Mouse (Mus musculus) testis, postnatal 10 days (tissue): ENCODE data around the gene Lrrc75a.

Experiments
- DNase-seq: peaks from one replicate; pipeline ENCODE4 v3.0.0; 2021; ENCODE audit warnings: low spot score

The Lrrc75a gene

DNA sequence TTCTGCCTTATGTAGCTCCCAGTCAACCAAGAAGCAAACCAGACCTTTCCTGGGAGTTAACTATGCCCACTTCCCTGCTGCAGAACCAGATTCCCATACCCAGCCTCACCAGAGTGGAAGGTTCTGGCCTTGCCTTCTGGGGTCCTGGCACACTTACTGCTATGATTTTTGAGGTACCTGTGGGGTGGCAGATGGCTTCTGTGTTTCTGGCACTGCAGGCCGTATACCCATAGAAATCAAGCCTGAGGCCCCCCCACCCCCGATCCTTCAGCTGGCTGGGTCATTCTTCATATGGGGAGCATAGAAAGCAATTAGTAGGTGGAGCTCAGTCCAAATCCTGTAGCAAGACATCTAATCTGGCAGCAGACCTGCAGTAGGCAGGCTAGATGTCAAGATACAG lies 57.3 kb downstream of the Lrrc75a start:
- no peak for DNase-seq

DNA sequence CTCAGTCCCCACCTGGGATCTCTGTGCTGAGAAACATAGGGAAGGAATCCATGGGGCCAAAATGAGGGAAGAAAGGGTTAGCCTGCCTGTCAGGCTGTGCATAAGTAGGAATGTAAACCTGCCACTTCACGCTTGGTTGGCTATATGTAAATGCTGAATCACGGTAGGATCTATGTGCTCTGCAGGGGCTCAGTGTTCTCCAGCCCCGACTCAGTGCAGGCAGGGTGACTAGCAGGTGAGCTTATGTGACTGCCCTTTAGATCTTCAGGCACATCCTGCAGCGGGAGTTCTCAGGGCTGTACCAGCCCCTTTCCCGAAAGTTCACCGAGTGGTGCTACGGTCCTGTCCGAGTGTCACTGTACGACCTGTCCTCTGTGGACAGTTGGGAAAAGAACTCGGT lies 58.9 kb downstream of the Lrrc75a start:
- no peak for DNase-seq

DNA sequence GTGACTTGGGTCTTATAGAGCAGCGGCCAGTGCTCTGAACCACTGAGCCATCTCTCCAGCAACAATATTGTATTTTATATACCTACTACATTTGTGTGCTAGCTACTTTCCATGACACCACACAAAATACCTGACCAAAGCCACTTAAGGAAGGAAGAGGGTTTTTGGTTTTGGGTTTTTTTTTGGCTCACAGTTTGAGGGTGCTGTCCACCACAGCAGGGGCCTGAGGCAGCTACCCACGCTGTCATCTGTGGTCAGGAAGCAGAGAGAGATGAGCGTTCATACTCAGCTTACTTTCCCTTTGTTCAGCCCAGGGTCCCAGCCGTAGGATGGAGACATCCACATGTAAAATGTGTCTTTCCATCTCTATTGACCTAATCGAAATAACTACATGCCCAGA lies 61.3 kb downstream of the Lrrc75a start:
- DNase-seq, result no peak

DNA sequence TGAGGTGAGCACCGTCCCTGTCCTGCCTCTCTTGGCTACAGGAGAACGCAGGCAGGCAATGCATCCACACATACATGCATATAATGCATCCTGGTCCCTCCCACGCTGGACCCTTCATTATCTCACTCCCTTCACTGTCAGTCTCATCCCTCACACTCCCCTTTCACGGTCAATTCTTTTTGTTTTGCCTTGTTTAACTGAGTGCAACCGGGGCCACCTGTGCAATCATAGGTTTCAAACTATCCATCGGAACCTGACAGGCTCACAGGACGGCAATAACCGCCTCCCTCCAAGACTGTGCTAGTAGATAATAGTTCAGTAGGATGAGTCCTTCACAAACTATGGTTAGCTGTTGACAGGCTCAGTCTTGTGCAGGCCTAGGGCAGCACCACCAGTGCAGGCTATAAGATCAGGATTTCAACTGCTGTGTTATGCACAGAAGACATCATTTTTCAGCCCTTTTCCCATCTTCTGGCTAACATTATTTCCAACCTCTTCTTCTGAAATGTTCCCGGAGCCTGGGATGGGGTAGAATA lies 63.6 kb downstream of the Lrrc75a start:
- DNase-seq, result no peak

DNA sequence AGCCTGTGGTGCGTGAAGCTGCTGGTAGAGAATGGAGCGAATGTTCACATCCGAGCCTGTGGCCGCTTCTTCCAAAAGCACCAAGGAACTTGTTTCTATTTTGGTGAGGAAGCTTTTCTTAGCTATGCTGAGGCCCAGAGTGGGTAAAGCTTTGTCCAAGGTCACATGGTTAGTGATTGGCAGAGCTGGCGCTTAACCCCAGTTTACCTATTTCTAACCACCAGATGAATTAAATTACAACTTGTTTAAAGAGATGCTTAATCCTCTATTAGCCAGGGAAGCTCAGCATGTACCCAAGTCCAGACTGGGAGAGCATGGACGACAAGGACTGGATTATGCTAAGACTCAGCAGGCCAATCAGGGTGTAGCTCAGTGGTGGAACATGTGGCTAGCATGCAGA lies 65.3 kb downstream of the Lrrc75a start:
- DNase-seq, result no peak

DNA sequence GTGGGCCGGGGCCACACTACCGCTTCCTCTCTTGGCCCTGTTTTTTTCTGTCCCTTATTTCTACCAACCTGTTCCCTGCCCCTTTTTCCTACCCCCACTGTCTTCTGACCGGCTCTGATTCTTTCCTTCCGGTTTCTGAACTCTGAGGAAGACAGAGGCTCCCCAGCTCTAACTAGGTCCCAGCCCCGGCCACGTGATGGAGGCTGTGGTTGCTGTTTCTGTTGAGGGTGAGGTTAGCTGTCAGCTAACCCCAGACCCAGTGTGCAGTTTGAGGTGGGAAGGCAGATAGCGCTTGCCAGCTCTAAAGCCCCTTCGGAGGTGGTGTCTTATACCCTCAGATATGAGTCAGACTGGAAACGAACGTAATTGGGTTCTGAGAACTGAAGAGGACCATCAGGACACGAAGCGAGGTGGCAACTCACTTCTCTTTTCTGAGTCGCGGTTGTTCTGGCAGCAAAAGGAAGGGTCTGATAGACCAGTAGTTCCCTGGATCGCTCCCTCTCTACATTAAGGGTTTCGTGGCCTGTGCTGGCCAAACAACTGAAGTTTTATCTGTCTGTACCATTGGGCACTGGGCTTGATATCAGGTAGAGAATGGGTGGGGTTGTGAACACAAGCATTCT lies 71.7 kb downstream of the Lrrc75a start:
- DNase-seq, result no peak

DNA sequence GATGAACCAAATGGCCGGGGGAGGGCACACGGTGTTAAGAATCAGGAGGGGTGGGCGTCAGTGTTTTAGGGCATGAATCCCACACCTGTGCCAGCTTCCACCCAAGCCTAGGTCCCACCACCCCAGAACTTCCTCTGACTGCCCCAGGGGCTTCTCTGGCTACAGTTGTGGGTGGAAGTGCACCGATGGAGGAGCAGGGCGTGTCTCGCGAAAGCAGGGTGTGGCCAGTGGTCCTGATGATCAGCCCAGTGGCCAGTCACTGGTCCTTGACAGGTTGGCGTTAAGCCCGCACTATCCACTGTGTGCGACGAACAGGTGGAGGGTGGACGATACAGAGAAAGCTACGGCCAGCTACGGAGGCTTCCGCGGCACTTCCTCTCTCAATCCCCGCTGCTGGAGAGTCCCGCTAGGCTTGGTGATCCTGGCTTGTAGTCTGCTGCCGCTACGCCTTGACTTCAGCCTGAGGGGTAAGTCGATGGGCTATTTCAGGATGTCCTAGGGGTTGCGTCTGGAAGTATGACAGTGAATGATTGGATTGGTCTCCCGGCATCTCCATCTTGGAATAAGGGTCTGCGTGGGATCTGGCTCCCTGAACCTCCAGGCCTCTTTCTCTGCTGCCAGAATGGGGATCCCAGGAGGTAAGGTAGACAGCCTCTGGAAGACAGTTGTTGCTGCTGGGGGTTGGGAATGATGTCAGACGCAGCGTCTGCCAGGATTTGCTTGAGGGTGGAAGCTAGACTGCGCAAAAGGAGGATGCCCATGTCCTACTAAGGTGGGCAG lies 72.5 kb downstream of the Lrrc75a start:
- peak; percentile 59 for DNase-seq

DNA sequence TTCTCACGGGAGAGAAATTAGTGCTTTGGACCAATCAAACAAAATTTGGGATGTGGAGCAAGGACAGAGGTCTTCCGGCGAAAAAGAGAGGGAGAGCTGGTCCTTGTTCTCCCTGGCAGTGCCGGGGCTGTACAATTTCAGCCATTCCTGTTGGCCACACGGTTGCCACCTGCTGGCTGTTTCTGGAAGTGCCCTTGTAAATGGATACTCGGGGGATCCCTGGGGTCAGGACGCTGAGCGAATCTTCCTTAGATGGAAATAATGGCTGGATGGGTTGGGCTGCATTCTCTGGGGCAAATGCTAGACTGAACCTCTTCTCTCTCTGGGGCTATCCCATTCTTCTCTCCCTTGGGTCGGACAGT lies 73.0 kb downstream of the Lrrc75a start:
- peak; percentile 90 for DNase-seq

DNA sequence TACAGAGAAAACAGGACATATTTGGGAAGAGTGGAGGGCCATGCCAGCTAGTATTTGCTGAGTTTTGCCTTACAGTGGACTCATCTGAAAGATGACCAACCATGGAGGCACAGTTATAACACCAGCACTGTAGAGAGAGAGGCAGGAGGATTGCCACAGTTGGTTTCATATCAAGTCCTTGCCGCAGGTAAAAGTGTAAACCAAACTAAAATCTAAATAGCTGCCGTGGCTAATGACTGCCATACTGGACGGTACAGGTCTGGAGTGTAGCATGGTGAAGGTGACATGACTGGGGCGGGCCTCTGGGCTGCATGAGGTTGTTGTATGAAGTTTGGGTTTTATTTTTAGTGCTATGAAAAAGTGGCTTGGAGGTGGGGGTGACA lies 73.6 kb downstream of the Lrrc75a start:
- no peak for DNase-seq

DNA sequence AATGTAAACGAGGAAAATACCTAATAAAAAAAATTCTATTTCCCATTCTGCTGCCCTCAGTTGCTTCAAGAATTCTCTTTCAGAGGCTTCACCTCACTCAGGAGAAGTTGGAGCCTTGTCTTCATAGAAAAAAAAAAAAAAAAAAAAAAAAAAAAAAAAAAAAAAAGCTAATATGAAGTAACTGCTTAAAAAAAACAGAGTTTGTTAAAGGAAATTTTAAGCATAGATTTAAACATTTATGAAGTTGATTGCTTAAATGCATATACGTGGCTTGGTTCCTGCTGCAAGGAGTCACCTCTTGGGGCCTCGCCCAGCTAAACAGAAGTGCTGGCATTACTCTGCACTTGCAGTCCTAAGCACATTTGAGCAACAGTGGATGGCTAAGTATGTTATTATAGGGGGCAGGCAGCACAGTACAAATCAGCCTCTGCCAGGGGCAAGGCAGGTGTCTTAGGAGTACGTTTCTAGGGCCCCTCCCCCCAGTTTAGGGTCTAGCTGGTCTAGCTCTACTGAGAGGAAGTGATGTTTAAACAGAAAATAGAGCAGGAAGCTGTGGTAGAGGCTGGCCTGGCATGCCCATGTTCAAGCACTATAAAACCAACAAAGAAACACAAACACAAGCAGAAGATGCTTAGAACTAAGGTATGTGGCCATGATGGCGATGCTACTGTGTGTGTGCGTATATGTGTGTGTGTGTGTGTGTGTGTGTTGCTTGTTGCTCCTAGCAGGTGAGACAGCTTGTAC lies 74.2 kb downstream of the Lrrc75a start, which contains the start of gene Trpv2:
TSS of gene Trpv2 (plus strand) at position 528 of the 744 bp plus-strand sequence.
- no peak for DNase-seq

DNA sequence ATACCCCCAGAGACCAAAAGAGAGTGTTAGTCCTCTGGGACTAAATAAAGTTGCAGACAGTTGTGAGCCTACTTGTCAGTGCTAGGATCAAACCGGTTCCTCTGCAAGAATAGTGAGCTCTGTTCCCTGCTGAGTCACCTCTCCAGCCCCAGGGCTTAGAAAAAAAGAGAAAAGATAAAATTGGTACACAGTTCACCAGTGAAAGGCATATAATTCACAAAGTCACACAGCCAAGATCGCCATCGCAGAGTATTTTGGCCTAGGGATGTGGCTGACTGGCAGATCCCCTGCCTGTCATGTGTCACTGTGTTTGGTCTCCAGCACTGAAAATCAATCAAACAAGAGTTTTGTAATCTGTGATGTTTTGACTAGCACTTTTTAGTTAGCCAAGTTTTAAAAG lies 80.0 kb downstream of the Lrrc75a start:
- no peak for DNase-seq

DNA sequence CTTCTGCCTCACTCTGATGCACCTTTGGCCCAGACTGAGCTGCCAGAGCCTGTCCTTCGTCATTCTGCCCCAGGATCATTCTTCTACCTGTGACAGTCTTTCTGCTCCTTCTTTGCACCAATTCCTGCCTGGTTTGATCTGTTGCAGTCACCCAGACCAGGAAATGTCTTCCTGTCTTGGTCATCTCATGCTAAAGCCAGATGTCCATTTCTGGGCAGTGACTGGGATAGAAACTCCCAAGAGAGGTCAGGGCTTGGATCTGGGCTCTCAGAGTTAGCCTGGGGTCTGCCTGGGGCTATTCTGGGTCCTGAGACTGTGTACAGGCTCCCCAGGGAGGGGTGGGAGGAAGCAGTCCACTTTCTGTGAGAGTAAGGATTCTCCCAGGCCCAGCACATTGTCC lies 82.1 kb downstream of the Lrrc75a start:
- DNase-seq, result no peak

DNA sequence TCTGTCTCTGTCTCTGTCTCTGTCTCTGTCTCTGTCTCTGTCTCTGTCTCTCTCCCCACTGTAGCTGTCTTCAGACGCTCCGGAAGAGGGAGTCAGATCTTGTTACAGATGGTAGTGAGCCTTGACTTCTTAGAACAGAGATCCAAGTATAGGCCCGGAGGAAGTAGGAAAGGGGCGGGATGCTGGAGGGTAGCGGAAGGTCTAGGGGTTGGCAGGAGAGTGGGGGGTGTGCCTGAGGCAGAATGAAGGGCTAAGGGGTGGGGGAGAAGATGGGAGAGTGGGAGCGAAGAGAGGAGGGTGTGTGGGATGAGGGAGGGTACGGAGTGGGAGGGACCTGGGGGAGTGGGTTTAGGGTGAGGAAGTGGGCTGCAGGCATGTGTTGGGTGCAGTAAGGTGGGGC lies 82.6 kb downstream of the Lrrc75a start:
- DNase-seq, result no peak

DNA sequence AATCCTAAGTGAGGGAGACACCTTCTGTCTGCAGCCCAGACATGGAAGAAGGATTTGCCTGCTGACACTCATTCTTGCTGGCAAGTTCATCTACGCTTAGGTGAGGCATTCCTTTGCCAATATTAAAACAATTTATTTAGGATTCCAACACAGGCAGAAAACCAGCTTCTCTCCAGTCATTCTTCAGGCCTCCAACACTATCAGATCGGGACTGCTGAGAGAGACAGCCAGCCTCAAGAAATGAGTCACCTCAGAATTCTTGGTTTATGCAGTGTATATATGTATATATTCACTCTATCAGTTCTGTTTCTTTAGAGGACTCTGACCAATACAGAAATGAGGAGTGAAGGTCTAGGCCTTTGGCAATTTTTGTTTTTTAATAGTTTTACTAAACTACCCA lies 84.7 kb downstream of the Lrrc75a start:
- DNase-seq, result no peak

DNA sequence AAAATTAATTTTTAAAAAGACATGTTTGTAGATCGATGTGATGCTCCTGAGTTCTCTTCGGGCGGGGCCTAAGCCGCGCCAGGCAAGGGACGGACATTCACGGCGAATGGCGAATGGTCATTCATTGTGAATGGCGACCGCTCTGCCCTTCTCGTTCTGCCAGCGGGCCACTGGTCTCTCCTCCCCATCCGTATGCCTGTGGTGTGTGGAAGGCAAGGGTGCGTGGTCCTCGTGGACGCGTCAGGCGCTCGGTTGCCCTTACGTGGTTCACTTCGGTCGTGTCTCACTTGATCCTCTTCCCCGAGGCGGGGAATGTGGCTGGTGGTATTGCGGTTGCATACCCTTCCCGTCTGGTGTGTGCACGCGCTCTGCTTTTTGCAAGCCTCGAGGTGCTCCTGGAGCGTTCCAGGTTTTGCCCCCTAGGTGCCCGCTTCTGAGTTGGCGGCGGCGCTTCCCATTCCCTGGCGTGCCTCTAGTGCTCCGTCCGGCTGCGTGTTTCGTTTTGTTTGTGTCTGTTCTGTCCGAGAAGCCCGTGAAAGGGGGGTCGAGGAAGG lies 87.8 kb downstream of the Lrrc75a start:
- DNase-seq, result peak; percentile 54

DNA sequence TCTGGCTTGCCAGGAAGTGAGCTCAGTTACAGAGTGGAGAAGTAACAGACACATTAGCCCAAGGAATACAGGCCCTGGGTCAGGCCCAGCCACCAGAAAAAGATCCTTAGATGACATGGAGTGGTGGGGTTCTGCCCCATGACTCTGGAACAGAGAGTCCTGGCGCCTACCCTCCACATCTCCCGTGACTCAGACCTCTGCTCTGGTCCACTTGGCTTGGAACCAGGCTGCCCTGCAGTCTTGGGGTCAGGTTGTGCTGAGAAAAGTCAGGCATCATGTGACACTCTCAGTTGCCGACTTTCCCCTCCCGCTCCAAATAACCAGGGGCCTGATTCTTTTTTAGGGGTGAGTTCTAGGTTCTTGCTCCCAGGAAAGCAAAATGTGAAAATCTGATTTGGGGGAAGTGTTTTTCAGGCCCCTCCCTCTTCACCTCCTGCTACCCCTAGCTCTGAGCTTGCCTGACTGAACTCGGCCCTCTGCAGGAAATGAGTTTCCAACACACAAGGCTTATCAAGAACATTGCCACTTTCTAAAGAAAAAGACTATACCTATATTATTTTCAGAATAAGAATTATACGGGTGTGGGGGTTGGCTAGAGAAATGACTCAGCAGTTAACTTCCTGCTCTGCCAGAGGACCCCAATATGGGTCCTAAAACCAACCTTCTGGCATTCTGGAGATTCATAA lies 89.2 kb downstream of the Lrrc75a start:
- DNase-seq, result no peak

DNA sequence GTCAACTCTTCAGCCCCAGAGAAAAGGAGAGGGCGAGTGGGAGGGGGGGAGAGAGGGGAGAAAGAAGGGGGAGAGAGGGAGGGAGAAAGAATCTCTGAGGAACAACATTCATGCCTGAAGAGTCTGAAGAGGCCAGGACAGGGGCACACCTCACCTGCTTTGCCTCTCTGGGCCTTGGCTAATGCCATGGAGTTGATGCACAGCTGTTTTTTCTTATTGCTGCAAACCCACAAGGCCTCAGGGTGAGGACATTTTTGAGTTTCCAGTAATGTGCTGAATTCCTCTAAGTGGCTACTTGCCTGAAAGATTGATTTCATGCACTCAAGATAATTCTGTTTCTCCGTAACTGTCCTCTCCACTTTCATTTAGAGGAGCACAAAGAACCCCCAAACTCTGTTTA lies 90.2 kb downstream of the Lrrc75a start:
- no peak for DNase-seq

DNA sequence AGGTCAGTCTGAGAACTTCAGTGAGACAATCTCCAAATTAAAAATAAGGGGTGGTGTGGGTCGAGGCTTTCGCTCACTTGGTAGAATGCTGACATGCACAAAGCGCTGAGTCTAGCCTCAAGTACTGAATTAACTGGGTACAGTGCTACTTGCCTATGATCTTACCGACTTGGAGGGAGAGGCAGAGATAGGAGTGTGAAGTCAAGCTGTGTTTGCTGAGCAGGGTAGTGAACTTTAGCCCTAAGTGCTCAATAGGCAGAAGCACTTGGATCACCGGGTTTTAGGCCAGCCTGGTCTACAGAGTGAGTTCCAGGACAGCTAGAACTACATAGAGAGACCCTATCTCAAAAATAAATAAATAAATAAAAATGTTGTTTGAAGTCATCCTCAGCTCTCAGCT lies 91.1 kb downstream of the Lrrc75a start:
- DNase-seq, result no peak

DNA sequence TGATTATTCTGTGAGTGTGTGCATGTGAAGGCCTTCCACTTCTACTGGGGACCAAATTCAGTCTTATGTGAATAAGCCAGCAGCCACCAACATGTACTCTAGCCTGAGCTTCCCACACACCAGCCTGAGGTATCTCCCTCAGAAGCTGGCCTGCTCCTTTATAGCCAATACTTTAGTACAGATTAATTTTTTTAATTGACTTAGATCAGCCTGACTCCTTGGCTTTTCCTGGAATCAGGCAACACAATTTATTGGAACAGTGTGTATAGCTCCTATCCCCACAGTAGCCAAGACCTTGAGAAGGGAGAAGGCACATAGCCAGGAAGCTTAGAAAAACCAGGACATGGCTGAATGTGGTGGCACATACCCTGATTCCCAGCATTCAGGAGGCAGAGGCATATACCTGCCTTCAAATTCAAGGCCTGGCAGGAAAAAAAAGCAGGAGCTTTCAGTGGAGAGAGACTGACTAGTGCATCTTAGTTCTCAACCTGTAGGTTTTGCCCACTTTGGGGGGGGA lies 92.4 kb downstream of the Lrrc75a start:
- DNase-seq, result no peak

DNA sequence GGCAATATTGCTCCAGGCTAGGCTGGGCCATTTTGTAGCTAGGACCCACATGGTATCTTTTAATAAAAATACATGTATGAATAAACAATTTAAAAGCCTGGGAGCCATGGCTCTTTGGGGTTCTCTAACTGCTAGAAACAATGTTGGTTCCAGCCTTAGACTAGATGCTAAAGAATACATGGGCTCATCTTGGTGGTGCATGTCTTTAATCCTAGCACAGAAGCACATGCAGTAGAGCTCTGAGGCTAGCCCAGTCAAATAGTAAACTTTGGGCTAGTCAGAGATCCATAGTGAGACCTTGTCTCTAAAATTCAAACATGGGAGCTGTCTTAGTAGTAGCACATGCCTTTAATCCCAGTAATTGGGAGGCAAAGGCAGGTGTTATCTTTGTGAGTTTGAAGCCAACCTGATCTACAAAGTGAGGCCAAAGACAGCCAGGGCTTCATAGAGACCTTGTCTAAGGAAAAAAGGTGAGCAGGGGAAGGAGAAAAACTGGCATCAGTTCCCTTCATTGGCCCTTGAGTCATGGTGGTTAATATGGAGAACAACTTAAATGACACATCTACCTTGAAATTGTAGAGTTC lies 93.3 kb downstream of the Lrrc75a start:
- DNase-seq, result no peak
